Mouse (Mus musculus) lung, adult 2 months (tissue): ENCODE results near the gene Sbk3.

Source experiments
- CTCF ChIP-seq: fragments of 200-500 bp; IDR thresholded peaks from 2 replicates; pipeline ENCODE4 v1.5.1; 2011; ENCODE audit warnings: mild to moderate bottlenecking, low read length, control low read depth; ENCODE audit not compliant: insufficient read depth
- POLR2A ChIP-seq: fragments of 200-500 bp; IDR thresholded peaks from 2 replicates; pipeline ENCODE4 v1.6.1; 2011; ENCODE audit warnings: low read depth, mild to moderate bottlenecking, control low read depth, low read length, borderline replicate concordance; ENCODE audit errors: extremely low read depth

DNA sequence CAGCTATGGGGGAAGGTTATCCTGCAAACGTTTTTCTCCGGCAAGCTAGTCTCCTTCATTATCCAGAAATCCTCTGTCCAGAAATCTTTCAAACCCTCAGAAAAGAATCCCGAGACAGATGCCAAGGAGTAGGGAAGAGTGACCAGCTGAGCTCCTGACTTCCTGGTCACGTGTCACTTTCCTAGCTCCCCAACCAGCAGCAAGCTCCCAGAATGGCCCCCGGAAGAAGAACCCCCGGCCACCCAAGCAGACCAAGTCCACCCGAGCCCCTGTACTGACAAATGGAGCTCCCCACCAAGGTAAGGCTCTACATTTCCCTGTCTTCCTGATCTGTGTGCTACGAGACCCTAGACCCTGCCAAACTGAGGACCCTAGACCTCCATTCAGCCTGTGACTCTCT lies 43.3 kb downstream of the Sbk3 start:
- no peak for TF ChIP-seq POLR2A
- no peak for TF ChIP-seq CTCF
